Mouse (Mus musculus) heart, embryonic 11.5 days (tissue): ENCODE data around the gene Tex101. TPM values are rescaled to one million over a fixed set of nuclear protein-coding genes. Genes with fewer than 3 reads are reported as not detected.

Experiments used
- ATAC-seq: fragments of 200-750 bp; cut with Nextera tagmentation; replicated peaks from 2 replicates; pipeline ENCODE4 v1.8.0; 2017; ENCODE audit warnings: moderate library complexity; ENCODE audit not compliant: insufficient number of reproducible peaks, low FRiP score, low TSS enrichment
- H3K27ac ChIP-seq: fragments of 300-500 bp; sonication (generic); 2 replicates; pipeline ENCODE4 v1.5.1; 2014; ENCODE audit warnings: mild to moderate bottlenecking, low read depth, low read length
- H3K27me3 ChIP-seq: fragments of 300-500 bp; sonication (generic); 2 replicates; pipeline ENCODE4 v1.6.1; 2014; ENCODE audit warnings: mild to moderate bottlenecking, low read length, mixed read lengths; ENCODE audit not compliant: control insufficient read depth, insufficient read depth
- H3K36me3 ChIP-seq: fragments of 300-500 bp; sonication (generic); 2 replicates; pipeline ENCODE4 v1.6.1; 2014; ENCODE audit warnings: mild to moderate bottlenecking, low read length, moderate library complexity, mixed read lengths; ENCODE audit not compliant: control insufficient read depth, insufficient read depth
- H3K4me1 ChIP-seq: fragments of 300-500 bp; sonication (generic); 2 replicates; pipeline ENCODE4 v1.6.1; 2014; ENCODE audit warnings: low read length; ENCODE audit not compliant: control insufficient read depth, insufficient read depth
- H3K4me2 ChIP-seq: fragments of 300-500 bp; sonication (generic); 2 replicates; pipeline ENCODE4 v1.6.1; 2014; ENCODE audit warnings: mild to moderate bottlenecking, moderate library complexity
- H3K4me3 ChIP-seq: fragments of 300-500 bp; sonication (generic); 2 replicates; pipeline ENCODE4 v1.5.1; 2014; ENCODE audit warnings: low read depth, low read length
- H3K9ac ChIP-seq: fragments of 300-500 bp; sonication (generic); 2 replicates; pipeline ENCODE4 v1.6.1; 2014; ENCODE audit warnings: mild to moderate bottlenecking, low read depth, low read length, moderate library complexity
- H3K9me3 ChIP-seq: fragments of 300-500 bp; sonication (generic); replicated peaks from 2 replicates; pipeline ENCODE4 v1.6.1; 2016; ENCODE audit warnings: low read length; ENCODE audit not compliant: control insufficient read depth
- WGBS: fragments of 180-500 bp; shearing (Covaris S2); extraction: QIAGEN DNeasy Blood & Tissue Kit; methylation state at CpG from one replicate; pipeline ENCODE4 v1.1.7; 2014; ENCODE audit not compliant: insufficient replicate concordance; 5-methylcytosine and 5-hydroxymethylcytosine counted together
- polyA plus RNA-seq: library from polyadenylated mRNA; unstranded; fragments of >200 nt; fragmentation: Nextera tagmentation; extraction: Ambion mirVana; gene quantifications from 2 replicates; pipeline ENCODE4 v1.2.1, GENCODE M21; 2014

Tex101 gene
- polyA plus RNA-seq, 1 experiment from 2014 or later: not detected

DNA sequence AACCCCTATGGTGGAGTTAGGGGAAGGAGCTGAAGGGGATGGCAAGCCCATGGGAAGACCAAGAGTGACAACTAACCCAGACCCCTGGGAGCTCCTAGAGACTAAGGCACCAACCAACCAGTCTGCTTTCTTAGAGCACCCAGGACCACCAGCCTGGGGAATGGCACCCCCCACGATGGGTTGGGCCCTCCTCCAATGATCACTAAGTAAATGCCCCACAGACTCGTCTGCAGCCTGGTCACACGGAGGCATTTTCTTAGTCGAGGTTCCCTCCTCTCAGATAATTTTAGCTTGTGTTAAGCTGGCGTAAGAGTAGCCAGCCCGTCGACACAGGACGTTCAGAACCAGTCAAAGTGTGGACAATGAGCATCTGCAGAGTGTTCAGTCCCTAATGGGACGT, 11.5 kb downstream of the Tex101 start:
- H3K9me3 ChIP-seq: no peaks in the 10 kb centered on the region
- H3K4me3 ChIP-seq: no peak overlapping the region
- H3K27me3 ChIP-seq: no peaks in the 10 kb centered on the region
- no peaks in the 10 kb centered on the region for H3K36me3 ChIP-seq
- no peak overlapping the region for H3K27ac ChIP-seq
- ATAC-seq: no peak
- 59% methylated on average over 9 of the region's 9 CpGs for WGBS
- H3K4me1 ChIP-seq: no peaks in the 10 kb centered on the region
- H3K4me2 ChIP-seq: no peak overlapping the region
- no peak overlapping the region for H3K9ac ChIP-seq

GRCm38 (mm10) chr7:24664301-24664700, 12.2 kb downstream of the Tex101 start:
- Histone ChIP-seq H3K9me3 (no peaks in the 10 kb centered on the region), H3K9ac (no peak overlapping the region), H3K27me3 (no peaks in the 10 kb centered on the region), H3K36me3 (no peaks in the 10 kb centered on the region), H3K4me2 (no peak overlapping the region), H3K4me1 (no peaks in the 10 kb centered on the region), H3K4me3 (no peak overlapping the region), H3K27ac (no peak overlapping the region)
- no peak for ATAC-seq
- 27% methylated on average over 8 of the region's 8 CpGs for WGBS

- Histone ChIP-seq H3K4me3 (no peak overlapping the region), H3K9ac (no peak overlapping the region), H3K4me2 (no peak overlapping the region), H3K36me3 (no peaks in the 10 kb centered on the region), H3K9me3 (no peaks in the 10 kb centered on the region), H3K27ac (no peak overlapping the region), H3K4me1 (no peaks in the 10 kb centered on the region), H3K27me3 (no peaks in the 10 kb centered on the region)
- no peak for ATAC-seq
- WGBS: 10% methylated on average over 8 of the region's 8 CpGs
Measured at GRCm38 (mm10) chr7:24662575-24662974, 13.9 kb downstream of the Tex101 start.

- no peak overlapping the region for H3K9ac ChIP-seq
- H3K27ac ChIP-seq: no peak overlapping the region
- no peaks in the 10 kb centered on the region for H3K27me3 ChIP-seq
- no peak for ATAC-seq
- H3K9me3 ChIP-seq: no peaks in the 10 kb centered on the region
- H3K36me3 ChIP-seq: no peaks in the 10 kb centered on the region
- 60% methylated on average over 17 of the region's 17 CpGs for WGBS
- no peaks in the 10 kb centered on the region for H3K4me1 ChIP-seq
- H3K4me2 ChIP-seq: no peak overlapping the region
- H3K4me3 ChIP-seq: no peak overlapping the region
Measured at GRCm38 (mm10) chr7:24661118-24661904, 15.2 kb downstream of the Tex101 start.

GRCm38 (mm10) chr7:24659737-24660357, 16.6 kb downstream of the Tex101 start:
- no peak for ATAC-seq
- H3K27ac ChIP-seq: no peak overlapping the region
- WGBS: 52% methylated on average over 12 of the region's 12 CpGs

DNA sequence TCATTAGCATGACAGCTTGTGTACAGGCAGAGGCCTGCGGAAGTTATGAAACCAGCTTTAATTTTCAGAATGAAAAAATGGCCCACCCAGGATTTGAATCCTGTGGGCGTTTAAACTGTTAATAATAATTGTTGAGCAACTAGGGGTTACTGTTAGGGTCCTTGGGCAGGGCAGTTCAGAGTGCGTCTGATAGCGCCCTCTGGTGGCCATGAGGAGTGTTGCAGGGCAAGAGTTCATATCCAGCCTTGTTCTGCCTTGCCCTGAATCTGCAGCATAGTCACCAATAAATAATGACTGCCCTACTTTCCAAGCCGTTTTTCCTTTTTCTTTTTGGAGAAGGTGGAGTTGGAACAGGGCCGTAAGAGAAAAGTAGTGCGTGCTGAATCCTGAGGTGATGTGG, 22.8 kb downstream of the Tex101 start:
- Histone ChIP-seq H3K9ac (no peak overlapping the region), H3K9me3 (no peaks in the 10 kb centered on the region), H3K4me1 (no peaks in the 10 kb centered on the region), H3K36me3 (no peaks in the 10 kb centered on the region), H3K4me2 (no peak overlapping the region), H3K4me3 (no peak overlapping the region), H3K27me3 (no peaks in the 10 kb centered on the region; the same call in 1 of the 2 replicates), H3K27ac (no peak overlapping the region)
- ATAC-seq: no peak
- 21% methylated on average over 7 of the region's 7 CpGs for WGBS

More at GRCm38 (mm10) chr7:24659737-24660357, 16.6 kb downstream of the Tex101 start:
- Histone ChIP-seq H3K4me1 (no peaks in the 10 kb centered on the region), H3K9ac (no peak overlapping the region), H3K9me3 (no peaks in the 10 kb centered on the region), H3K36me3 (no peaks in the 10 kb centered on the region), H3K4me2 (no peak overlapping the region), H3K4me3 (no peak overlapping the region), H3K27me3 (no peaks in the 10 kb centered on the region)

DNA sequence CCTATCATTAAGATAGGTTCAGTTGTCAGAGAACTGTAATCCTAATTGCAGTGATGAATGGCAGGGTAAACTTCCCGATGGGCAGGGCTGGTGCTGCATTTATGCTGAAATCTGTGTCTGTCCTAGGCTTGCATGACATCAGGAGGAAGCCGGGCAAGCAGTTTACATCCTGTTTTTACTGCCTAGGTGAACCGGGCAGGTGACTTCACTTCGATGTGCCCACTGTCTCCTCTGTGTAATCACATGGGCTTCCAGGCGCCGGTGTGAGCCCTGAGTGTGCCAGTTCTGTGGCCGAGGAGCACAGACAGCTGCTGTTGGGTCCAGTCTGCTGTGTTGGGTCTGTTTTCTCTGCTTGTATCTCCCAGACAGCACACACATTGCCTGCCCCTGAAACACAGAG, 30.0 kb downstream of the Tex101 start:
- Histone ChIP-seq H3K9me3 (no peaks in the 10 kb centered on the region), H3K4me3 (no peak overlapping the region), H3K4me1 (no peaks in the 10 kb centered on the region), H3K4me2 (no peak overlapping the region), H3K27ac (no peak overlapping the region), H3K9ac (no peak overlapping the region), H3K27me3 (no peaks in the 10 kb centered on the region; the same call in 1 of the 2 replicates), H3K36me3 (no peaks in the 10 kb centered on the region)
- ATAC-seq: no peak
- 68% methylated on average over 7 of the region's 7 CpGs for WGBS

DNA sequence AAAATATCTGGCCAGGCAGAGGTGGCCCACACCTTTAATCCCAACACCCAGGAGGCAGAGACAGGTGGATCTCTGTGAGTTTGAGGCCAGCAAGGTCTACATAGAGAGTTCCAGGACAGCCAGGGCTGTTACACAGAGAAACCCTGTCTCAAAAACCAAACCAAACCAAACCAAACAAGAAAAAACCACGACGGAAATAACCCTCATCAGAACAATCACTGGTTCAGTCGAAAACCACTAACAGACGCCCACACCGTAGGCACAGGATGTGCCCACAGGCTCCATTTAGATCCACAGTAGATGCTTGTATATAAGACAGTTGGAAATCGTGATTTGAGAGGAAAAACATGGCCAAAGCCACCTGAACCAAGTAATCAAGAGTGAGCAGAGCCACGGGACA, 31.5 kb downstream of the Tex101 start:
- no peaks in the 10 kb centered on the region for H3K9me3 ChIP-seq
- WGBS: 63% methylated on average over 7 of the region's 7 CpGs
- no peak for ATAC-seq

GRCm38 (mm10) chr7:24644492-24644891, 32.0 kb downstream of the Tex101 start:
- Histone ChIP-seq H3K4me2 (no peak overlapping the region), H3K27me3 (peaks cover 14% of the 10 kb centered on the region), H3K9me3 (no peaks in the 10 kb centered on the region), H3K4me3 (no peak overlapping the region), H3K4me1 (no peaks in the 10 kb centered on the region), H3K27ac (no peak overlapping the region), H3K9ac (no peak overlapping the region), H3K36me3 (no peaks in the 10 kb centered on the region)
- ATAC-seq: no peak
- WGBS: 69% methylated on average over 6 of the region's 6 CpGs

More for the DNA sequence above, 31.5 kb downstream of the Tex101 start:
- H3K9ac ChIP-seq: no peak overlapping the region
- H3K27ac ChIP-seq: no peak overlapping the region
- no peaks in the 10 kb centered on the region for H3K4me1 ChIP-seq
- peaks cover 9% of the 10 kb centered on the region for H3K27me3 ChIP-seq
- H3K4me2 ChIP-seq: no peak overlapping the region
- no peak overlapping the region for H3K4me3 ChIP-seq
- H3K36me3 ChIP-seq: no peaks in the 10 kb centered on the region
